Mouse (Mus musculus): ENCODE data around the gene Ubd. TPM values are rescaled to one million over a fixed set of nuclear protein-coding genes. Genes with fewer than 3 reads are reported as not detected.

The Ubd gene
- 1 to 10 TPM in 1 of 2 experiments, under 1 TPM in 1; 0.52 to 2.0 TPM for polyA plus RNA-seq (2017; shearing (Covaris generic))

GRCm38 (mm10) chr17:37193656-37194055 is at the start of gene Ubd:
Gene Ubd (plus strand): TSS chr17:37193892.

GRCm38 (mm10) chr17:37161394-37161793 is 32.3 kb upstream of the Ubd start, which contains the start of gene Olfr93:
Gene Olfr93 (minus strand): TSS chr17:37161494.

GRCm38 (mm10) chr17:37200894-37201293 is 7.2 kb downstream of the Ubd start, which contains the start of gene Olfr94:
Gene Olfr94 (minus strand): TSS chr17:37200994.

DNA sequence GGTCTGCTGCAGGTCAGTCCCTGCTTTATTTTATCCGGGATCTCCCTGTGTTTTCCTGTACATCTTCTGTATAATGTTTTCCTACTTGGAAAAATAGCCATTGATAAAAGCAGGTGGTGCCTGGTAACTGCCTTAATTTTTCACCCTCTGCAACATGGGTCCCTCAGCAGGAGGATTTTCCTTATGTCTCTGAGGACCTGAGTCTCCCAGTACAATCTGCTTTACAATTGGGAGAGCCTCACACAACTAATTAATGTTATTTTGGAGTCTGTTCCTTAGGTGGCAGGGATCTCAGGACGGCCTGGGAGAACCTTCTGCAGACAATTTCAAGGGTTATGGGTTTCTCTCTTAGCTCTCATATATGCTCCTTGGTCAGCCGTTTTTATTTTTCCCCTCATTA is 19.3 kb downstream of the Ubd start, which contains the start of gene Olfr95:
Gene Olfr95 (minus strand): TSS at position 101 of the 400 bp plus-strand sequence.

GRCm38 (mm10) chr17:37219846-37220245 is 26.2 kb downstream of the Ubd start, which contains the start of gene Olfr96:
Gene Olfr96 (plus strand): TSS chr17:37220146.

DNA sequence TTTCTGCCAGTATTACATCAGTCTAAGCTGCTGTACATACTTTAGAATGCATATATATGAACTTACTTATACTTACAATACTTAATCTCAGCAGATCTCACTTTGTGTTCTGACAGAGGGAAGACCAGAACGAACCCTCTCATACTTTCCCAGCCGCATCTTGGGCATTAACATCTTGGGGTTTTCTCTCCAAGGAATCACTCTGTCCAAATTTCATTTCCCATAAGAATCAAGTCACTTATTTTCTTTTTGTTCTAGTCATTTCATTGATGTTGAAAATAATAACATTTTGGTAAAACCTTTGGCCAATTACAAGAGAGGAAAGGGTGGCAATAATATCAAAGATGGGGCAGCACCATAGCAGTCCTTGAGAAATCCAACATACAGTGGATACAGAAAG is 43.5 kb downstream of the Ubd start, which contains the start of gene Olfr97:
Gene Olfr97 (minus strand): TSS at position 101 of the 400 bp plus-strand sequence.

Other genes with a start within 250 kb of the Ubd start
- 100 to 1,000 TPM; 141 to 146 TPM for gene Ppp1r11, start 242.2 kb upstream of the Ubd start, polyA plus RNA-seq (2017; shearing (Covaris generic))
- gene Znrd1, start 235.3 kb upstream of the Ubd start, polyA plus RNA-seq (2017; shearing (Covaris generic)): 10 to 100 TPM; 76.7 to 88.4 TPM
- gene Znrd1as, start 235.3 kb upstream of the Ubd start, polyA plus RNA-seq (2017; shearing (Covaris generic)): 1 to 10 TPM; 2.8 to 2.9 TPM
- gene 2410137M14Rik, start 212.7 kb upstream of the Ubd start, polyA plus RNA-seq (2017; shearing (Covaris generic)): under 1 TPM; 0.23 to 0.41 TPM
- under 1 TPM in 1 of 2 experiments, not detected in 1; 0.12 TPM for gene H2-M5, start 204.4 kb upstream of the Ubd start, polyA plus RNA-seq (2017; shearing (Covaris generic))
- not detected for gene Zfp57, start 192.7 kb upstream of the Ubd start, polyA plus RNA-seq (2017; shearing (Covaris generic))
- not detected for gene Mog, start 170.5 kb upstream of the Ubd start, polyA plus RNA-seq (2017; shearing (Covaris generic))
- 10 to 100 TPM; 10.7 to 14.6 TPM for gene Gabbr1, start 147.9 kb upstream of the Ubd start, polyA plus RNA-seq (2017; shearing (Covaris generic))
- not detected for gene Olfr90, start 105.4 kb upstream of the Ubd start, polyA plus RNA-seq (2017; shearing (Covaris generic))
- gene Olfr91, start 95.6 kb upstream of the Ubd start, polyA plus RNA-seq (2017; shearing (Covaris generic)): under 1 TPM in 1 of 2 experiments, not detected in 1; 0.21 TPM
- gene Olfr92, start 73.8 kb upstream of the Ubd start, polyA plus RNA-seq (2017; shearing (Covaris generic)): not detected
- gene Olfr93, start 32.4 kb upstream of the Ubd start, polyA plus RNA-seq (2017; shearing (Covaris generic)): not detected
- not detected for gene Olfr94, start 7.1 kb downstream of the Ubd start, polyA plus RNA-seq (2017; shearing (Covaris generic))
- not detected for gene Olfr95, start 19.2 kb downstream of the Ubd start, polyA plus RNA-seq (2017; shearing (Covaris generic))
- gene Olfr96, start 26.3 kb downstream of the Ubd start, polyA plus RNA-seq (2017; shearing (Covaris generic)): not detected
- gene Olfr97, start 43.4 kb downstream of the Ubd start, polyA plus RNA-seq (2017; shearing (Covaris generic)): not detected
- gene Olfr98, start 69.9 kb downstream of the Ubd start, polyA plus RNA-seq (2017; shearing (Covaris generic)): not detected
- gene H2-M3, start 76.3 kb downstream of the Ubd start, polyA plus RNA-seq (2017; shearing (Covaris generic)): 100 to 1,000 TPM; 112 to 128 TPM
- 1 to 10 TPM; 2.3 to 3.6 TPM for gene Olfr99, start 89.6 kb downstream of the Ubd start, polyA plus RNA-seq (2017; shearing (Covaris generic))
- gene Olfr101, start 110.4 kb downstream of the Ubd start, polyA plus RNA-seq (2017; shearing (Covaris generic)): under 1 TPM; 0.06 to 0.43 TPM
- under 1 TPM in 1 of 2 experiments, not detected in 1; 0.39 TPM for gene Olfr102, start 123.2 kb downstream of the Ubd start, polyA plus RNA-seq (2017; shearing (Covaris generic))
- gene Olfr103, start 145.8 kb downstream of the Ubd start, polyA plus RNA-seq (2017; shearing (Covaris generic)): not detected
- gene Olfr104-ps, start 165.7 kb downstream of the Ubd start, polyA plus RNA-seq (2017; shearing (Covaris generic)): not detected
- gene Olfr105-ps, start 185.1 kb downstream of the Ubd start, polyA plus RNA-seq (2017; shearing (Covaris generic)): not detected
- gene Olfr106-ps, start 196.5 kb downstream of the Ubd start, polyA plus RNA-seq (2017; shearing (Covaris generic)): not detected
- gene Olfr107, start 205.3 kb downstream of the Ubd start, polyA plus RNA-seq (2017; shearing (Covaris generic)): under 1 TPM; 0.04 to 0.09 TPM

Data from activated CD4-positive, CD25-positive, alpha-beta regulatory T cell (primary cell).